Mouse (Mus musculus): ENCODE data around the gene Gm45194.

DNA sequence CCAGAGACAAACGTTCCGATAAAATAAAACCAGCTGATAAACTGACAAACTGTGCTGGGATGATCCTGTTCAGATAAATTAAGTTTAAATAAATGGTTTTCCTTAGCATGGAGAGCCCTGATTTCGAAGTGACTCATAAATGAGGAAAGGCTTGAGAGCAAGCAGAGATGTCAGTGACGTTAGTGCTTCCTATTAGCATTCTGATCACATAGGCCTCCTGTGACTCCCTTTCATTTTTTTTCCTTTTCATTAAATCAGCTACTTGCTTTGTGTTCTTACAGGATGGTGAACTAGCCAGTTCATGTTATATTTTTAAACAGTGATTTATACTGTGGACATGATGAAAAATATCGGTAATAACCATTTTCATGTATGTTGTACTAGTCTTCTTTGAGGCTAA lies 9.9 kb upstream of the Gm45194 start:
- TF ChIP-seq TAL1 (IDR thresholded peaks at IDR 0.05; ENCODE audit: low read length) (no peak), GATA1 (IDR thresholded peaks at IDR 0.05; ENCODE audit: low read length) (no peak)
